Mouse (Mus musculus) bone marrow, adult 2 months (tissue): Measurements from ENCODE around the gene Ptpn12.

ENCODE experiments used
- CTCF ChIP-seq: fragments of 200-500 bp; IDR thresholded peaks from 2 replicates; pipeline ENCODE4 v1.5.1; 2011; ENCODE audit warnings: low read length, control low read depth; ENCODE audit not compliant: control insufficient read depth, insufficient read depth
- POLR2A ChIP-seq: fragments of 200-500 bp; IDR thresholded peaks from 2 replicates; pipeline ENCODE4 v1.6.1; 2011; ENCODE audit warnings: low read depth, mild to moderate bottlenecking, control low read depth, low read length, borderline replicate concordance; ENCODE audit not compliant: control insufficient read depth

DNA sequence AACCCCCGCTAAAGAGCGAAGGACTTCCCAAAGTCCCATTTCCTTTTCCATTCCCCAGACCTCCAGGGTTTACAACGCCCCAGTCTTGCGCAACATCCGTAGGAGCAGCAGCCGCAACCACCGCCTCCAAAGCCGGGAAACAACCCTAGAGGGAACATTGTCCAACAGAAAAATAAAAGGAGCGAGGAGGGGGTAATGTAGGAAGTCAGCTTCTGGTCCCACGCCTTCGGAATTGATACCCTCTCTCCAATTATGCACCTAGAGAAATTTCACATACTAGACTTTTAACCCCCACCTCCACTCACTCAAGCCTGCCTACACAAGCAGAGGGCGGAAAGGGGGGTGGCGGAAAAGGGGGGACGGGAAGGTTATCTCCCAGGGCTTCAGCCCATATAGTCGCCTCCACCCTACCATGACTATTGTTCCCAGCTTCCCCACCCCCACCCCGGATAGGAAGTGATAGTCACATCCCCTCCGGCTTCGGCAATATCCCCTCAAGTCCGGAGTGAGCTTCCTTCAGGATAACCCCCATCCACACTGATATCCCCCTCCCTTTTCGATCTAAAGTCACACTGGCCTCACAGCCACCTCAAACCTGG lies 1.1 kb downstream of the Ptpn12 start:
- no peak for TF ChIP-seq POLR2A
- no peak for TF ChIP-seq CTCF
